In genomic region chr15:81304006-81304405, GRCm38 (mm10) we compare ENCODE assay signal across 11 mouse cellular contexts.
"Had no signal": no experiment of that assay in that cellular context is flagged by ENCODE, and none has a peak within 500 bp of the region (broad histone marks: within the 10 kb centered on the region; RNA-seq: fewer than 3 reads in every experiment).

No protein-coding gene starts in this region.

- H3K4me1 ChIP-seq: midbrain, embryonic 13.5 days; neural tube, embryonic 12.5 days had no signal

- H3K27ac ChIP-seq: limb, embryonic 13.5 days; liver, embryonic 15.5 days; macrophage; midbrain, embryonic 13.5 days; neural tube, embryonic 12.5 days had no signal

- H3K36me3 ChIP-seq: limb, embryonic 13.5 days; liver, embryonic 15.5 days; midbrain, embryonic 13.5 days; neural tube, embryonic 12.5 days had no signal

- H3K4me3 ChIP-seq: limb, embryonic 13.5 days; liver, embryonic 15.5 days; megakaryocyte, embryonic 14.5 days; midbrain, embryonic 13.5 days; myocyte; neural tube, embryonic 12.5 days had no signal

- DNase-seq: kidney, adult 11 months; left cerebral cortex, postnatal 4 days; lung, embryonic 14.5 days; lung, postnatal 14 days had no signal

- H3K27me3 ChIP-seq: limb, embryonic 13.5 days; liver, embryonic 15.5 days; midbrain, embryonic 13.5 days; neural tube, embryonic 12.5 days had no signal
